Mouse (Mus musculus): ENCODE results near the gene Slc5a11. TPM values are rescaled to one million over a fixed set of nuclear protein-coding genes. Genes with fewer than 3 reads are reported as not detected.

The Slc5a11 gene
- polyA plus RNA-seq, 1 experiment from 2014 or later = 1.9 TPM

GRCm38 (mm10) chr7:123225159-123225558, 10.6 kb downstream of the Slc5a11 start:
- H3K27ac ChIP-seq = no peak overlapping the region
- WGBS (ENCODE audit: missing documents) = 91% methylated on average over 4 of the region's 4 CpGs
- H3K79me2 ChIP-seq (ENCODE audit: inconsistent target) = no peaks in the 10 kb centered on the region
- no peak overlapping the region for H3K4me3 ChIP-seq (ENCODE audit: inconsistent target)
- H3K36me3 ChIP-seq (ENCODE audit: inconsistent target) = no peaks in the 10 kb centered on the region

GRCm38 (mm10) chr7:123235449-123235848, 20.9 kb downstream of the Slc5a11 start:
- no peaks in the 10 kb centered on the region for H3K36me3 ChIP-seq (ENCODE audit: inconsistent target)
- no peaks in the 10 kb centered on the region for H3K79me2 ChIP-seq (ENCODE audit: inconsistent target)
- WGBS (ENCODE audit: missing documents) = 24% methylated on average over 4 of the region's 4 CpGs
- H3K27ac ChIP-seq = no peak overlapping the region
- no peak overlapping the region for H3K4me3 ChIP-seq (ENCODE audit: inconsistent target)

GRCm38 (mm10) chr7:123238621-123239020, 24.0 kb downstream of the Slc5a11 start:
- H3K27ac ChIP-seq = no peak overlapping the region
- 98% methylated on average over 4 of the region's 4 CpGs for whole genome bisulfite sequencing (ENCODE audit: missing documents)

DNA sequence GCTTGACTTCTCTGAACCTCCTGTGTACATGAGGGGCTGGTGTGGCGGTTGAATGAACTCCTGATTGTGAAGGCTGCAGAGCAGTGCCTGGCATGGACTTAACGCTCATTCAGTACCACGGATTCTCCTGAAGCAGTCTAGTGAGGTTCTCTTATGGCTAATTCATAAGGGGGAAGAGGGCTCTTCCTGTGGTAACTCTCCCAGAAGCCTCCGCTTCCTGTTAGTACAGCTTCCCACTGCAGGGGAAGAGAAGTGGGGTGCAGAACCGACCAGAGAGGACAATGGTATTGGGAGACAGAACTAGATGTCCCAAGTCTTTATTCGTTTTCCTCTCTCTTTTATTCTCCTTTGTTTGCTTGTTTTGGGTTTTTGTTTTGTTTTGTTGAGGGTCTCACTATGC, 25.5 kb downstream of the Slc5a11 start:
- H3K79me2 ChIP-seq (ENCODE audit: inconsistent target) = no peaks in the 10 kb centered on the region
- H3K4me3 ChIP-seq (ENCODE audit: inconsistent target) = no peak overlapping the region

More at GRCm38 (mm10) chr7:123238621-123239020, 24.0 kb downstream of the Slc5a11 start:
- H3K79me2 ChIP-seq (ENCODE audit: inconsistent target) = no peaks in the 10 kb centered on the region
- H3K36me3 ChIP-seq (ENCODE audit: inconsistent target) = no peaks in the 10 kb centered on the region
- no peak overlapping the region for H3K4me3 ChIP-seq (ENCODE audit: inconsistent target)

DNA sequence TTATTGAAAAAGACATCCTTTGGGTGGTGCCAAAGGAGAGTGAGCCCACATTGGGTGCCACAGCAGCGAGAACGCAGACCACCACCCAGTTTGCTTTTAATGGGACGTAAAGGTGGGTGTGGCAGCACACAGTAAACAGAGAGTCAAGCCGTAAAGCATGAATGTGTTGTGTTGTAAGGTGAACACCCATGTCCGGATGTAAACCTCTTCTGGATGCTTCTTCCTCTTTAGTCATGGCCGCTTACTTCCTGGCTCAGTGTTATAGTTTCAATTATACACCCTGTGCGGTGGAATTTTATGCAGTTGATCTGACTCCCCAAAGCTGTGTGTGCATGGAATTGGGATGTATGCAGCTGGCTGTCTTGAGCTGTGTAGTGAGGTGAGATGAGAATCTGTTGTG, 27.7 kb downstream of the Slc5a11 start:
- H3K27ac ChIP-seq = no peak overlapping the region
- no peak overlapping the region for H3K4me3 ChIP-seq (ENCODE audit: inconsistent target)
- WGBS (ENCODE audit: missing documents) = 81% methylated on average over 7 of the region's 7 CpGs
- no peaks in the 10 kb centered on the region for H3K36me3 ChIP-seq (ENCODE audit: inconsistent target)
- no peaks in the 10 kb centered on the region for H3K79me2 ChIP-seq (ENCODE audit: inconsistent target)

More for the DNA sequence above, 25.5 kb downstream of the Slc5a11 start:
- Histone ChIP-seq H3K27ac (no peak overlapping the region), H3K36me3 (ENCODE audit: inconsistent target) (no peaks in the 10 kb centered on the region)
- 16% methylated on average over 6 of the region's 6 CpGs for WGBS (ENCODE audit: missing documents)

- Histone ChIP-seq H3K79me2 (ENCODE audit: inconsistent target) (no peaks in the 10 kb centered on the region), H3K4me3 (ENCODE audit: inconsistent target) (no peak overlapping the region), H3K36me3 (ENCODE audit: inconsistent target) (no peaks in the 10 kb centered on the region), H3K27ac (no peak overlapping the region)
- WGBS (ENCODE audit: missing documents) = 100% methylated on average over 1 of the region's 1 CpGs
These were observed 30.3 kb downstream of the Slc5a11 start for GRCm38 (mm10) chr7:123244833-123245232.

DNA sequence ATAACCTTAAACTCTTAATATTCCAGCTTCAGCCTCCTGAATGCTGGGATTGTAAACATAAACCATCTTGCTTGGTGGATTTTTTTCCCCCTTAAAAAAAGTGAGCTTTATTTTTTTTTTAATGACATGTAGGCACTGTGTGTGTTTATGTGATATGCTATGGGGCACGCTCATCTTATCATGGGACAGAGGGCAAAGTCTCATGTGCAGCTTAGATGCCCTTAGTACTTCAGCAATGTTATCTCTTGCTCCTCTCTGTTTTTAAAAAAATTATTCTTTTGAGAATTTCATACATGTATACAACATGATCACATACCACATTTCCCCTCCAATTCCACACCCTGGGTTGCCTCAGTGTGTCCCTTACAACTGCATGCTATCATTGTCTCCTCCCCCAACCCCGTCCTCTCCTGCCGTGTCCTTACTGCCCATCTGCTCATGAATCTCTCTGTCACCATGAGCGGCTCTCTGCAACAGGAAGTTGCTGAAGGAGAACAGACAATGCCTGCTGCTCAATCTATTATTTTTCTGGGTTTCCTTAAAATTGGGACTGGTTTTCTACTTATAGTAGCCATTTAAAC, 32.0 kb downstream of the Slc5a11 start:
- WGBS (ENCODE audit: missing documents) = 66% methylated on average over 4 of the region's 4 CpGs
- no peak overlapping the region for H3K27ac ChIP-seq

DNA sequence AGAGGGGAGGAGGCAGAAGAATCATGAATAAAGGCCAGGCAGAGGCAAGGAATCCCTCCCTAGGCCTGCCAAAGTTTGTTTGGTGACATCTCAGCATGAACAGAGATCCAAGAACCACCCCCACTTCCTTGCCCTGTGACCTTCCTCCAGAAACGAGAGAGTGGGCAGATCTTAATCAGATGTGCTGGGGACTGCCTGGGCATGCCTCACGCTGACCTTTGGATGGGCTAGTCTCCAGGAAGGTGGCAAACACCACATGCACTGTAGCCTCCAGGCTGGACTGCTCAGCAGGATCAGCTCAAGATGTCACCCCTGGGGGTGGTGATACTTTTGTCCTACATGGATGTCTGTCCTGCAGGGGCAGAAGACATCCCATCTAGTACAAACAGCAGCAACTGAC, 33.6 kb downstream of the Slc5a11 start:
- Histone ChIP-seq H3K27ac (no peak overlapping the region), H3K4me3 (ENCODE audit: inconsistent target) (no peak overlapping the region), H3K36me3 (ENCODE audit: inconsistent target) (no peaks in the 10 kb centered on the region), H3K79me2 (ENCODE audit: inconsistent target) (no peaks in the 10 kb centered on the region)
- 55% methylated on average over 2 of the region's 2 CpGs for WGBS (ENCODE audit: missing documents)

More for the DNA sequence above, 32.0 kb downstream of the Slc5a11 start:
- H3K4me3 ChIP-seq (ENCODE audit: inconsistent target) = no peak overlapping the region
- no peaks in the 10 kb centered on the region for H3K36me3 ChIP-seq (ENCODE audit: inconsistent target)
- no peaks in the 10 kb centered on the region for H3K79me2 ChIP-seq (ENCODE audit: inconsistent target)

DNA sequence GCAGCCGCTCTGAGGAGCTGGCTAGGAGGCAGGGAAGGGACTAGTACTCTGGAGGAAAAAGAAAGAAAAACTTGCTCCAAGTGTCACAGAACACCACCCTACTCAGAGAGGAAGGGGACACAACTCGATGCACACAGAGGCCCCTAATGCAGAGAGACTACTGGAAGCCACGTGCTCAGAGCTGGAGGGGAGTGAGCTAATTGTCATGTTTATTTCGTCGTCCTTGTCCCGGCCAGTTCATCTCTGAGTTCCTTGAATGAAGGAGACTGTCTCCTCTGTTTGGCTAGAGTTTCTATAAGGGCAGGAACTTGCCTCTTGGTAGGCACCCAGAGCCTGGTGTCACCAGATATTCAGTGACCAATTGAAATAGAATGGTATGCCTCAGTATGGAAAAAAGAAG, 36.8 kb downstream of the Slc5a11 start:
- Histone ChIP-seq H3K36me3 (ENCODE audit: inconsistent target) (no peaks in the 10 kb centered on the region), H3K79me2 (ENCODE audit: inconsistent target) (no peaks in the 10 kb centered on the region), H3K27ac (no peak overlapping the region), H3K4me3 (ENCODE audit: inconsistent target) (no peak overlapping the region)
- WGBS (ENCODE audit: missing documents) = 82% methylated on average over 6 of the region's 6 CpGs

DNA sequence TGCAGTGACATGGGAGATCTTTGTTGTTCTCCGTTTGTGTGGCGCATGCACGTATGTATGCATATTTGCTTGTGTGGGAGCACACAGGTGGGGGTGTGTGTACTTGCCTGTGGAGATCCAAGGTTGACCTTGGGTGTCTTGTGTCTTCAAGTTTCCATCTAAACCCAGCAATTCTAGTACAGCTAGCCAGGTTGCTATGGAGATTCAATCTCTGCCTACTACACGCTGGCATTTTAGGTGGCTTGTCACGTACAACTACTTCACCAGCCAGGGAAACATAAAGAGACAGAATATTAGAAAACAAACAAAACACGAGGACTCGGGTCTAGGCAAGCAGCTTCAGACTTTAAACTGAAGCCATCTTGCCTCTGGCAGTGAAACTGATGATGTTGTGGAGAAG, 38.8 kb downstream of the Slc5a11 start:
- Histone ChIP-seq H3K27ac (no peak overlapping the region), H3K36me3 (ENCODE audit: inconsistent target) (no peaks in the 10 kb centered on the region), H3K79me2 (ENCODE audit: inconsistent target) (no peaks in the 10 kb centered on the region), H3K4me3 (ENCODE audit: inconsistent target) (no peak overlapping the region)
- WGBS (ENCODE audit: missing documents) = 98% methylated on average over 7 of the region's 7 CpGs

GRCm38 (mm10) chr7:123254196-123254970, 39.8 kb downstream of the Slc5a11 start:
- H3K4me3 ChIP-seq (ENCODE audit: inconsistent target) = no peak overlapping the region
- 94% methylated on average over 14 of the region's 14 CpGs for WGBS (ENCODE audit: missing documents)
- no peaks in the 10 kb centered on the region for H3K36me3 ChIP-seq (ENCODE audit: inconsistent target)
- H3K79me2 ChIP-seq (ENCODE audit: inconsistent target) = no peaks in the 10 kb centered on the region
- no peak overlapping the region for H3K27ac ChIP-seq

DNA sequence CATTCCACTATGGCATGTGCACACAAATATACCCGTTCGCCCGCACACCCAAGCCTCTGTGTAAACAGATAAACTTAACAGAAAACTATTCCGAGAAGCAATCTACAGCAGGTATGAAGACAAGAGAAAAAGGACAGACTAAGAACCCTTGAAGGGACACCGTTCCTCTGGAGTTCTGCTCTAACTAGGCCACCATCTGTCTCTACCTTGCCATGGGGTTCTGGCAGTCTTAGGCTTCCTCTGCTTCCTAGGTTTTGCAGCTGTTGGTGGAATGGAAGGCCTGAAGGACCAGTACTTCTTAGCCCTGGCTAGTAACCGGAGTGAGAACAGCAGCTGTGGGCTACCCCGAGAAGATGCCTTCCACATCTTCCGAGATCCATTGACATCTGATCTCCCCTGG, 43.5 kb downstream of the Slc5a11 start:
- Histone ChIP-seq H3K27ac (no peak overlapping the region), H3K79me2 (ENCODE audit: inconsistent target) (no peaks in the 10 kb centered on the region), H3K4me3 (ENCODE audit: inconsistent target) (no peak overlapping the region), H3K36me3 (ENCODE audit: inconsistent target) (no peaks in the 10 kb centered on the region)
- WGBS (ENCODE audit: missing documents) = 93% methylated on average over 8 of the region's 8 CpGs

DNA sequence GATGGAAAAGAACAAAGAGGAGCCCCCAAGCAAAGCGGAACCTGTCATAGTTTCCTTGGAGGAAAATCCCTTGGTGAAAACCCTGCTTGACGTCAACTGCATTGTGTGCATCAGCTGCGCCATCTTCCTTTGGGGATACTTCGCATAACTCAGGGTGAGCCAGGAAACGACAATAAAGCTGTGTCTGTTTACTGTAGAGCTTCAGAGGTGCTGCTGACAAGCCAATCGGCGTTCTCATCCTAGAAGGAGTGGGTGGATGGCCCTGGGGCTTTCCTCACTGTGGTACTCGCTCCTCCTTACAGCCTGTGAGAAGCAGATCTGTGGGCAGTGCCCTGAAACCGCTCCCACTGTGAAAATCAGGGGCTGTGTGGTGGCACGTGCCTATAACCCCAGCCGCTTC, 58.5 kb downstream of the Slc5a11 start:
- Histone ChIP-seq H3K36me3 (ENCODE audit: inconsistent target) (peaks cover 5% of the 10 kb centered on the region), H3K4me3 (ENCODE audit: inconsistent target) (no peak overlapping the region), H3K27ac (no peak overlapping the region), H3K79me2 (ENCODE audit: inconsistent target) (no peaks in the 10 kb centered on the region)
- WGBS (ENCODE audit: missing documents) = 90% methylated on average over 10 of the region's 11 CpGs

DNA sequence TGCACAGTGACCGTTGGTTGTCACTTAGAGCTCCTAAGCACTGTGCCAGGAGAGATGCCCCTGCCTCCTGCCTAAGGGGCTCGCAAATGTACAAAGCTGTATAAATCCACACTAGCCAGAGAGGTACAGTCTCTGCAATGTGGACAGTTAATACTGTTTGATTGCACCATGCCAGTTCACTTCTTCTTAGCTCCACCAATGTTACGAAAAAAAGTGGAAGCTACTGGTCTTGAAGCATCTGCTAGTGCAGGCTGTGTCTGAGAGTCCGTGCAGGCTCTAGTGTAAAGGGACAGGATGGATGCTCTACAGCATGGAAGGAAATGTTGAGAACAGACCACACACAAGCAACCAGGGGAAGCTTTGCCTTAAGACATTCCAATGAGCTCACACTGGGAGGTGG, 62.0 kb downstream of the Slc5a11 start:
- H3K36me3 ChIP-seq (ENCODE audit: inconsistent target) = peaks cover 39% of the 10 kb centered on the region
- H3K79me2 ChIP-seq (ENCODE audit: inconsistent target) = no peaks in the 10 kb centered on the region
- no peak overlapping the region for H3K27ac ChIP-seq
- no peak overlapping the region for H3K4me3 ChIP-seq (ENCODE audit: inconsistent target)
- 80% methylated on average over 4 of the region's 4 CpGs for whole genome bisulfite sequencing (ENCODE audit: missing documents)

DNA sequence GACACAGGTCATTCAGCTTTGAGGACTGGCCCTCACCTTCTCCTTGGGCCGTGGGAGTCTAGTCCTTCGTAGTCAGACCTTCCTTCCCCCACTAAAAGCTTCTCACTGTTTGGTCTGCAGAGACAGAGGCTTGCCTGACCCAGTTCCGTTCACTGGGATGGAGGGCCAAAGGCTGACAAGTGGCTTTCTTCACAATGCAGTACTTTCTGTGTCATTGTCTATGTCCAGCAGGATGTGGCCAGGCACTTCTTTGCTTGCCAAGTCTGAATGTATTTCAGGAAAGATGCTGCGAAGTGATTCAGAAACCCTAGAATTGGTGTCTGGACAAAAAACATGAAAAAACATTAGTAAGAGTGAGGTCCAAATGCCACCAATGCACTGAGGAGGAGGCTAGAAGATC, 65.2 kb downstream of the Slc5a11 start:
- Histone ChIP-seq H3K79me2 (ENCODE audit: inconsistent target) (no peaks in the 10 kb centered on the region; the same call in 1 of the 2 replicates), H3K36me3 (ENCODE audit: inconsistent target) (peaks cover 71% of the 10 kb centered on the region), H3K4me3 (ENCODE audit: inconsistent target) (no peak overlapping the region), H3K27ac (no peak overlapping the region)
- WGBS (ENCODE audit: missing documents) = 93% methylated on average over 4 of the region's 4 CpGs
